Mouse (Mus musculus) right cerebral cortex, adult 2 months (tissue): ENCODE results near the gene Gpx1.

Experiments used
- DNase-seq, 2 experiments: peaks; one replicate each; pipeline ENCODE4 v3.0.0; 2021 to 2022; ENCODE audit warnings: low spot score in 2 of 2

The Gpx1 gene

GRCm38 (mm10) chr9:108339886-108340257 is 1.2 kb downstream of the Gpx1 start:
- DNase-seq = peak in 1 of 2 experiments; percentile 14

DNA sequence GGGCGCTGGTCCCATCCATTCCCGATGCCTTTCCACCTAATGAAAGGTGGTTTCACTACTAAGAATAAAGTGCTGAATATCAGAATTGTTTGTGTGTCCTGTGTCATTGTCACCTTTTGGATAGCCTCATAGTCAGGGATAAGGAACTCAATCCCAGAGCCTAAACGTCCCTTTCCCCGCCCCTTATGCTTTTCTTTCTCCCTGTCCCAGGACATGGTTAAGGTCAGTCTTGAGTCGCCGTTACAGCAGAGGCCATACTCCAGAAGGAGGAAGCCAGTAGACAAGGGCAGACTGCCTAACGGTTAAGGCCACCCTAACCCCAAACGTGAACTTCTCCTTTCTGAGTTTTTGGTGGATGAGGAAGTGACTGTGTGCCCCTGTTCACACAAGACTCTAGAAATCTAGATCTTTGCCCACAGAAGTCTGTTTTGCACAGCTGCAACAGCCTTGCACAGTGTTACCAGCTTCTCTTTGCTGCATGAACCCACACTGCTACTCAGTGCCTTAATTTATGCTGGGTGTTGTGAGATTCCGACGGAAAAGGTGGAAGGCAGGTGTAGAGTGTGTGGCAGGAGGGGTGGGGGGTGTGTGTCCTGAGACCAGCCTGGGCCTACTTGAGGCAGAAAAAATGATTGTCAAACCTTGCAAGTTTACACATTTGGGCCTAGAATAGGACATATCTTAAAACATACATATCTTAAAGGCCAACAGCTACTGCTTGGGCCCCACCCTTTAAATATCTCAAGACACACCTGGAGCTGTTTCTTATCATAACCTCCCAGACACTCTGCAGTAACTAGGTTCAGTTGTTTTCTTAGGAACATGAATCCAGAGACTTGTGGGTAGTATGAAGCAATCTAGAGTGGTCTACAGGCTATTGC is 1.8 kb downstream of the Gpx1 start:
- peak in 1 of 2 experiments; percentile 10 for DNase-seq

DNA sequence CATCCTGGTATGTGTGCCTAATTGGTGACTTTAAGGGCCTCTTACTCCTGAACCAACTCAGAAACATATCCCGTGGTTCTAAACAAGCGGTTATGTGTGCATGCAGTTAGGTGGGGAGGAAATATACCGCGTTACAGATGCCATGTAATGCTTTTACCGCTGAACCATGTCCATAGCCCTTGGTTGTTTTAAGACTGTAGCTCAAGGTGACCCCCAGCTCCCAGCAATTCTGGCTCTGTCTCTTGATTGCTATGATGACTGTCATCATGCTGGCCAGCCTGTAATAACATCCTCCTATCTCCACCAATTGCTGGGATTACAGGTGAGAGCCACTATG is 2.4 kb downstream of the Gpx1 start:
- no peak for DNase-seq

DNA sequence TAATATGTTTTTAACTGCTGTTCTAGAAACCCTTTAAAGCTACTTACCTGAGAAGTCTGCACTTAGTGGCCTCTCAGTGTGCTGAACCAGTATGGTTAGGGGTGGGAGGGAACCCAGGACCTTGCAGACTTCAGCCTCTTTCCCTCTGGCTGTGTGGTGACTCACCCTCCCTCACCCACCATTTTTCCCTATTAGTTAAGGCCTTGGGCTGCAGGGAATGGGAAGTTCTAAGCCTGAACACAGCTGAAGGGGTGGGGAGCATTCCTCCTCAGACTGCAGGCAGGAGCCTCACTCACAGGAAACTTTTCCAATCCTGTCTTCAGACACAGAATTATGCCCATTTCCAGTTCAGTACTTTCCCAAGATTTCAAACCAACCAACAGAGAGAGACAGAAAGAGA is 3.1 kb downstream of the Gpx1 start:
- DNase-seq = no peak

- DNase-seq = no peak
Measured at GRCm38 (mm10) chr9:108342301-108342831, 3.7 kb downstream of the Gpx1 start.

- DNase-seq = no peak
Measured at GRCm38 (mm10) chr9:108343331-108343730, 4.6 kb downstream of the Gpx1 start.

DNA sequence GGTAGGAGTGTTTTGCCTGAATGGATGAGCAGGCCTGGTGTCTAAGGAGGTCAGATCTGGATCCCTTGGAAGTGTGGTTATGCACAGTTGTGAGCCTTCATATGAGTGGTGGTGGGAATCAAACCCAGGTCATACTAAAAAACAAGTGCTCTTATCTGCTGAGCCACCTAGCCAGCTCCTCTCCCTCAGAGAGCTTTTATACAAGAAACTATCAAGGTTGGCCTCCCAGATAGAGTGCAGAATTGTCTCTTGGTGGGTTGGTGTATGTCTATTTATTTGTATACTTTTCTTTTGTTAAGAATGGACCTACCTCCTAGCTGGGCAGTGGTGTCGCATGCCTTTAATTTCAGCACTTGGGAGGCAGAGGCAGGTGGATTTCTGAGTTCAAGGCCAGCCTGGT is 5.1 kb downstream of the Gpx1 start:
- no peak for DNase-seq

DNA sequence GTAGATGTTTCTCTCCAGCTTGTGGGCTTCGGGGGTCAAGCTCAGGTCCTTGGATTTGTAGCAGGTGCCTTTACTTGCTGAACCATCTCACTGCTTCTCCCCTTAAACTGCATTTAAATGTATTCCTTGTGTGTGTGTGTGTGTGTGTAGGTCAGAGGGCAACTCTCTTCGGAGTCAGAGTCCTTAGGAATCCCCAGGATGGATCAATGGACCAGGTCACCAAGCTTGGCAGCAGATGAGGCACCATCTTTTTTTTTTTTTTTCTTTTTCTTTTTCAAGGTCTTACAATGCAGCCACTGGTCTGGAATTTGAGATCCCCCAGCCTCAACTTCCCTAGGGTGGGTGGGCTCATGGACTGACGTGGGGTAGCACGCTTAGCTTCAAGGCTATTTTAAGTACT is 5.8 kb downstream of the Gpx1 start:
- DNase-seq = no peak

- DNase-seq = no peak
Measured at GRCm38 (mm10) chr9:108347024-108347423, 8.3 kb downstream of the Gpx1 start.

- peak; percentile 74 to 90 for DNase-seq
Measured at GRCm38 (mm10) chr9:108347540-108348289, 9.0 kb downstream of the Gpx1 start, which contains the start of gene Usp4. TSS of gene Usp4 (plus strand) at chr9:108347853.

DNA sequence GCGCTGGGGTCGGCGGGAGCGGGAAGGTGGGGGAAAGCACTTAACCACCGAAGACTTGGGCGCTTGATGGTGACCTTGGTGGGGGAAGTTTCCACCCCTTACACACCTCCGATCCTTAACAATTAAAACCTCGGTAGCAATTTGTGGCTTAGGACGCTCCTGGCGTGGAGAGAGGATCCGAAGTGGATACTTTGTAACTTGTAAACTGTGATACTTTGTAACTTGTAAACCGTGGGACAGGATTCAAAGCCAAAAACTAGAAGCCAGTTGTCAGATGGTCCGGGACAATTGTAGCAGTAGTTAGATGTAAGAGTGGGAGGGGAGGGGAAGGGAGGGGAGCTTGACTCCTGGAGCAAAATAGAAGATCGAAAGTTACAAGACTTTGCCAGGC is 9.6 kb downstream of the Gpx1 start:
- DNase-seq = no peak

- no peak for DNase-seq
Measured at GRCm38 (mm10) chr9:108349727-108350126, 11.0 kb downstream of the Gpx1 start.

GRCm38 (mm10) chr9:108378234-108378633 is 39.5 kb downstream of the Gpx1 start:
- no peak for DNase-seq

- no peak for DNase-seq
Measured at GRCm38 (mm10) chr9:108378736-108379135, 40.0 kb downstream of the Gpx1 start.

DNA sequence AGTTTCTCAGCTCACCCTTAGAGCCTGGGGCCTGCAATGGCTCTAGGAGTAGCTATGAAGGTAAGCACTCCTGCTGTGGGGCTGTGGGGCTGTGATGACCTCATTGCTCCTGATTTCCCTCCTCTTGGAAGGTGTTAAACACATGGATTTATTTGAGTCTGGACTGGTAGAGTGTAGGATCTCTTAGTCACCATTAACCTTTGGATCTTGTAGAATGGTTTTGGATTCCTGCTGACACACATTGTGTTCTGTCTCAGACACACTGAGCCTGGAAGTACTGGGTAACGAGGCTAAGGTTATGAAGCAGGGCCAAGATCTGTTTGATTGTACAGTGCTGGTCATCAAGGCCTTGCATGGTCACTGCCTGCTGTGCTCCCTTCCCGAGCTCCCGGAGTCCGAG is 40.6 kb downstream of the Gpx1 start:
- DNase-seq = no peak

DNA sequence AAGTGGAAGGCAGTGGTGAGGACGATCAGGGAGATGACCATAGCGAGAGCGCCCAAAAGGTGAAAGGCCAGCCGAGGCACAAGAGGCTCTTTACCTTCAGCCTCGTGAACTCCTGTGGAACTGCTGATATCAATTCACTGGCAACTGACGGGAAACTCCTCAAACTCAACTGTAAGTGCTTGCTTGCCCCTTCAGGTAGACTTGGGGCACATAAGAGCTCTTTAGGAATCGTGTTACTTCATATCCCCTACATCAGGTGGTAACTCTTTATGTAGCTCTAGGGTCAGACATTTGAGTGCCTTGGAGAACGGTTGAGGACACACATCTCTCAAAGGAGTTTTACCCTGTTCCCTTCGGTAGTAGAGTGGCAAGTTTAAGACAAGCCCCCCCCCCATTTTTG is 42.7 kb downstream of the Gpx1 start:
- DNase-seq = no peak

DNA sequence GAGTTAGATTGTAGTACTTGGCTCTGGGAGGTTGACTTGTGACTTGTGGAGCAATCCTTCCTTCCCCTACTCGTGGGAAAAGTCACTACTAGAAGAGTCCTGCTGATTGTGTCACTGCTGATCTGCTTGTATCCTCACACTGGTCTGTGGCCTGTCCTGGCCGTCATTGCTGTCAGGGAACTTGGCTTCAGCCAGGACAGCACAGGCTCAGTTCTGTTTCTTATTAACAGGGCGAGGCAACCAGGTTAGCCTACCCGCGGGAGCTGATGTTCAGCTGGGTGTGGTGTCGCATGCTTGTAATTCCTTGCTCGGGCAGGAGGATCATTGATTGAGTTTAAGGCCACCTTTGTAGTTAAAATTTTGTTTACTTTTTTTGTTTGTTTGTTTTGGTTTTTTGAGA is 46.3 kb downstream of the Gpx1 start:
- no peak for DNase-seq

- DNase-seq = no peak
Measured at GRCm38 (mm10) chr9:108386816-108387215, 48.1 kb downstream of the Gpx1 start.

GRCm38 (mm10) chr9:108388601-108389000 is 49.9 kb downstream of the Gpx1 start:
- DNase-seq = no peak

GRCm38 (mm10) chr9:108389220-108389619 is 50.5 kb downstream of the Gpx1 start:
- DNase-seq = no peak
